Mouse (Mus musculus) layer of hippocampus, adult 8-10 months (tissue): ENCODE measurements around the gene Igf2bp2. TPM values are rescaled to one million over a fixed set of nuclear protein-coding genes. Genes with fewer than 3 reads are reported as not detected.

ENCODE experiments used
- DNase-seq, 2 experiments: peaks; one replicate each; pipeline ENCODE4 v3.0.0; 2022; ENCODE audit warnings: low spot score in 2 of 2
- total RNA-seq, 4 experiments: library from RNA; stranded (reverse); gene quantifications; 2 replicates each; pipeline ENCODE4 v1.2.4; 2022

The Igf2bp2 gene
- total RNA-seq, 4 experiments from 2014 or later, result 0.06 to 0.40 (median 0.39) TPM; not detected in 1

- DNase-seq, result no peak
Measured at GRCm38 (mm10) chr16:22106012-22106584, 57.0 kb downstream of the Igf2bp2 start.

GRCm38 (mm10) chr16:22100067-22100466 is 63.0 kb downstream of the Igf2bp2 start:
- no peak for DNase-seq

GRCm38 (mm10) chr16:22097659-22098058 is 65.4 kb downstream of the Igf2bp2 start:
- DNase-seq, result no peak

DNA sequence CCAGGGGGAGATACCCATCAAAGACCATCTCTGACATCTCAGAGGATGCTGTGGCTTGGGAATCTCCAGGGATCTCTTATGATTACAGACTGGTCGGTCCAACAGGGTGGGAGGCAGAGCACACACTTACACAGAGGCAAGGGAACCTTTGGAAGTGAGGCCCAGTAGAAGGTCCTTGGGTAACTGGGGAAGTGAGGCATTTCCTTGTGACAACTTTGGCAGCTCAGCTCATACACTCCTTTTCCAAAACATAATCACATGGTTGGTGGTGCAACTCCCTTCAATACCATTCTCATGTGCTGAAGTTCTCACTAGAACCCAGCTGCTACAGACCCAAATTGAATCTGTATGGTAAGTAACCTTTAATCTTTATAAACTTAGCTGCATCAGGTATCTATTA is 67.3 kb downstream of the Igf2bp2 start:
- no peak for DNase-seq

DNA sequence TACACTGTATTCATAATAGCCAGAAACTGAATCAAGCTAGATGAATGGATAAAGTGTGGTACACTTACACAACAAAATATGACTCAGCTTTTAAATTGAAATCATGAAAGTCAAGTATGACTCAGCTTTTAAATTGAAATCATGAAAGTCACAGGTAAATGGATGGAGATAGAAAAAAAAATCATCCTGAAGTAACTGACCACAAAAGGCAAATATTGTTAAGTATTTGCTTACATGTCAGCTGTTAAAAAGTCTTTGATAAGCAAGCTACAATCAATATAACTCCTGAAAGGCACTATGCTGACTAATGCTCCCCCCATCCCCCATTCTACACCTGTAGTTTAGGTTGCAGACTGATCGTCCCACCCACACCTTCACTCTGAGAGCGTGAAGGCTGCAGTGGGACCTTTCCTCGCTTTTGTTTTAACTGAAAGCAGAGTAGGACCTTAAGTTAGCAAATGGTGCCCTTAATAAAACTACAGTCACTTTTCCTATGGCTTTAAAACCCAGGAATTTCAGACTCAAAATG is 71.8 kb downstream of the Igf2bp2 start:
- DNase-seq, result no peak

GRCm38 (mm10) chr16:22085411-22085810 is 77.7 kb downstream of the Igf2bp2 start:
- no peak for DNase-seq

DNA sequence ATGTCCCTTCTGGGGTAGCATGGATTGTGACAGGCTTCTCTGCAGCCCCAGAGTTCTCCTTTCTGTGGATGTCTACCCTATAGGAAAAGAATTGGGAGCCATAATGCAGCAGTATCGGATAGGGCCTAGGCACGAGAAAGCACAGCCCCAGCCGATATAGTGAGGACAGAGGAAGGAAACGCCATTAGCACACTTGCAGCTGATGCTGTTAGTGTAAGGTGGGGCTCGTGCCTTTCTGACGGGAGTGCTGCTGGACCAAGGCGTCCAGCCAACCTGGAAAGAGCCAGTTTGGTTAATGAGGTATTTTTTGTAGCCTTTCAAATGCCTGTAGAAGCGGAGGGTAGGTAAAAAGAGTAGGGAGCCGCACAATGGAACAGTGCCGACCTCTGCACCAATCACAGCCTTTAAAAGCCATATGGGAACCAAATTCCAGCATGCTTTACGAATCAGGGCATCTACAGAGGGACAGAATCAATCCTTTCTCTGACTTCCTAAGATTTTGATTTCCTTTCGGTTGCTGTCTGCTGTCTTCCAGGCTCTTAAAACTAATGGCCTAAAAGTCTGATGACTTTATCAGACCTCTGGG is 82.9 kb downstream of the Igf2bp2 start:
- no peak for DNase-seq

DNA sequence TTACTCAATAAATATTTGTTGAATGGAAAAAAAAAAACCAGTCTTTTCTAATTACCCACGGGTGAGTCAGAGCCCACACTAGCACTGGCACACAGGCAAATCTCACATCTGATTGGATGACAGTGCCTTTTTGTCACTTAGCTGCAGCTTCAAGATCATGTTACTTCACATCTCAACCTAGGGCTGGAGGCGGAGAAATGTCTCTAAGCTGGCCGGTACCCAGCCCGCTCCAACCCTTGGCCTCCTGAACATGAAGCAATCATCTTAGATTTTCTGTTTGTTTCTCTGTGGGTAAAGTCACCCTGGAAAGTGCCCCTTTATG is 86.5 kb downstream of the Igf2bp2 start:
- no peak for DNase-seq

DNA sequence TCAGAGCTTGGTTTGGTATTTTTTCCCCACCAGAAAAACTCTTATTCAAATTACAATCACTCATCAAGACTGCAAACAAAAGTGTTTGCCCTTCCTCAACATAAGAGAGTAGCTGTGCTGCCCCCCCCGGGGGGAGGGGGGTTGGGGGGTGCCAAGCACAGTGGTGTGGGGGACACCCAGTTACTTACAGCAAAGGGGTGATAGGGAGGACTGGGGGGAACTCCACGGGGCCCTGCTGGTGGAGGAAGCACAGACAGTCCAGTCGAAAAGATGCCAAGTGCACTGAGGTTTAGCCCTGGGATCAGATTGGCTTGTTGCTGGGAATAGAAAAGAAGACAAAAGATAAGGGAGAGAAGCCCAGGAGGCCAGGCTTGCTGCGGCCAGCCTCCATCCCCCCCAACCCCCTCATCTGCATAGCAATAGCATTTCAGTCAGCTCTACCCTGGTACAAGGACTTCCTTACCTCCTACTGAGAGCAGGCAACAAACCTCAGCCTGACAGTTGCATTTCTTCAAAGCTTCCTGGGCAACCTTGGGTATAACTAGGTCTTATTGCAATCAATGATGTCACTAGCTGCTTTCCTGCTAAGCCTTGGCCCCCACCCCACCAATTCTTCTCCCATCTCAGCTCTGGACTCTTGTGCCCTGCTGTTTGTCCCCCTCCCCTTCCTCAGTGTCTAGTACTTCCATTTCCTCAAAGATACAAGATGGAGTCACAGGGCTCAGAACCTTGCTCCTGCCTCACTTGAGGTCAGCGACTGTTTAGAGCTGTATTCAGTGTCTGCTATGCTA is 87.1 kb downstream of the Igf2bp2 start:
- no peak for DNase-seq

- DNase-seq, result no peak
Measured at GRCm38 (mm10) chr16:22075067-22075466, 88.0 kb downstream of the Igf2bp2 start.

DNA sequence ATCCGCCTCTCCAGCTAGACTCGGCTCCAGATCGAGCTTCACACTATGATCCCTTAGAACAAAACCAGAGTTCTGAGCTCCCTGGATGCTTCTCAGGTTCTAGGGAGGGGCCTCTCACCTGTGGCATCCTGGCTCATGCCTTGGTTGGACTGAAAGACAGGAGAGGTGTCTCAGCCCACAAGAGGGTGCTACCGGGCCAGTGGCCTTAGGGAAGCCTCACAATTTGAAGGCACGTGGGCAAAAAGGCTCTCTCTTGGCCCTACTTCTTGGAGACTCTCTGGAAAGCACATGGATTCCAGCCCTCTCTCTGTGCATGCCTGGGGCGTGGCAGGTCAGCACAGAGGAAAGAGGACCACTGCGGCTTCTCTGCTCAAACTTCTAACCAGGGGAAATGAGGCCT is 91.7 kb downstream of the Igf2bp2 start:
- DNase-seq, result no peak

DNA sequence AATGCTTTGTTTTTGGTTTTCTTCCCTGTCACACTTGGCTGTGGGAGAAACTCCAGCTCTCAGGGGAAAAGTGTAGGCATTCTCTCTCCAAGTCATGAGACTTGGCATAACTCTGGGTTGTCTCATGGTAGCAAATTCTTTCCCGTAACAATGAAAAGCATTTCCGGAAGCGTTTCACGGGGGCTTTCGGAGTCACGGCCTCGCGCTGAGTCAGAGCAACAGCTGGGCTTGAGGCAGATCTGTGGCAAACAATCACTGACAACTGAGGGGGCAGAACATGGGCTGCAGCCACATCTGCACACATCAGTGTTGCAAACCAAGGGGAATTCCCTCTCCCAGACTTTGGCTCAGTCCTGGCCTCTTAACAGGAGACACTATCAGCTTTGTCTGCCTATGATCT is 95.7 kb downstream of the Igf2bp2 start:
- DNase-seq, result no peak

DNA sequence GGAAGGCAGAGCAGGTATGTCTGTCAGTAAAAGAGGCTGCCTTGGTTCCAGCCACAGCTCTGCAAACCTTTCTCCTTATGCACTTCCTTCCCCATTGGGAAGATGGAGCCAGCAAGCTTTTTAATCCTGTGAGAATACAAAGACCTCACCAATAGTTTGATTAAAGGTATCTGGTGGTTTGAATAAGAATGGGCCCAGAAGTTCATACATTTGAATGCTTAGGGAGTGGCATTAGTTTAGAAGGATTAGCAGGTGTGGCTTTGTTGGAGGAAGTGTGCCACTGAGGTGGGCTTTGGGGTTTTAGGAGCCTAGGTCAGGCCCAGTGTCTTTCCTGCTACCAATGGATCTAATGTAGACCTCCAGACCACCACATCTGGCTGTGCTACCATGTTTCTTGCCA is 97.6 kb downstream of the Igf2bp2 start:
- no peak for DNase-seq

DNA sequence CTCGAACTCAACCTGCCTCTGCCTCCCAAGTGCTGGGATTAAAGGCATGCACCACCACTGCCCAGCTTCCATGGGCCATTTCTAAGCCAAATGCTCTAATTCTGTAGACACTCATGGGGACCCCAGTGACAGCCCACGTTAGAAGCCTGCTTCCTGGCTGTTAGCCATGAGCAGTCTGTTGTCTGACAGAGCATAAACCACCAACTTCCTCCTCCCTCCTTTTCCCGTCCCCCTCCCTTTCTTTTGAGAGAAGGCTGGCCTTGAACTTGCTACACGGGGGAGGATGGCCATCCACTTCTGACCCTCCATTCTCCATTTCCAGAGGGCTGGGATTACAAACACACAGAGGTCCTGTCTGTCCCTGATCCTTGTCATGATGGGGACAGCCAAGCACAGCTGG is 100.8 kb downstream of the Igf2bp2 start:
- no peak for DNase-seq

DNA sequence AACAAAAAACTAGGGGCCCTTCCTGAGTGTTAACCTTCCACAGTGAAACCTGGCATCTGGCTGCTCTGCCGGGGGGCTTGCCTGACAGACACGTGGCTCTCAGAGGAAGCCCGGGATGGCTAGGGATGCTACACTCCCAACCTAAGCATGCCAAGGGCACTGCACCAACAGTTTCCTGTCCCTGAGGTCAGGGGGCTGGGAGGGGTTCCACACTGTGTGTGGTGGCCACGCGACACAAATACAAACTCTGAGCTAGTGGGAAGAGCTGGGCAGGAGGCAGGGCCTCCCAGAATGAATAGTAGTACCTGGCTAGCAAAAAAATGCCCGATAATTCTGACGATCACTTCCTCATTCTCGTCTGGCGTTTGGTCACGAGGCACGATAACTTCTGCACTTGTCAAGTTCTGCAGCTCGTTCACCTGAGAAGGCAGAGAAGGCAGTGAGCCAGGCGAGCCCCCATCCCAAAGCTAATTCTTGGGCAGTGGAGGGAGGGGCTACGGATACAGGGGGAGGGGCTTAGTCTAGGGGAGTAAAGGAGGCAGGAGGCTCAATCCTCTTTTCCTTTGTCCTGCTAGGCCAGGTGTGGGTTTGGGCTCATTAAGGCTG is 101.4 kb downstream of the Igf2bp2 start:
- no peak for DNase-seq

DNA sequence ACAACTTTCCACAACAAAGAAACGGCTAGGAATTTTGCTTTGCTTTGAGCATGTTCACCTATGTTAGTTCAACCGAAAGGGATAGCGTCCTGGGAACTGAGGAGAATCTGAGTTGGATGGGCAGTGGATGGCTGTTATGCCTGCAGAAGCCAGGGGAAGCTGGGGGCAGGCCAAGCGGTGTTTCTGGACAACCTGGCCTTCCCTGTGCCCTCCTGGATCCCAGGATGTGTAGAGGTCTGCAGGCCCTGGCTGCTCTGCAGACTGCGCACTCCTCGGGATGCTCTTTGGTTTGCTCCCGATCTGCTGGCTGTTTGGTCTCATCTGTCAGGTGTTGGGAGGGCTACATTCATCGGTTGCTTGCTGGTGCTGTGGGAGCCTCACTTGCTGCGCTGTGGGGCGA is 102.7 kb downstream of the Igf2bp2 start:
- no peak for DNase-seq

DNA sequence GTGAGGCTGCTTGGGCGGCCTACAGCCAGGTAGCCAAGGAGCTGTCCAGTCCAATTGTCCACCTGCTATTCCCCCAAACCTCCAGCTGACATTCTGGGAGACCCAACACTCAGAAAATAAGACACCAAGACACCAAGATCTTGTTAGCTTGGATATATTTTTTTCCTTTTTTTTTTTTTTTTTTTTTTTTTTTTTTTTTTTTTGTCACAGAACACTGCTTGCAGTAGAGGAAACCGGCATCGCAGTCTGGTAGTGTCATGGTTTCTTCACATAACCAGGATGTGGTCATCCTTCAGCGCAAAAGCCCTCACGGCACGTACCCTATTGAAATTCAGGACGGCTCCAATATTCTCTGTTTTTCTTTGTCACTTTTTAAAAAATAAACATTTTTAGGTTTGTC is 104.2 kb downstream of the Igf2bp2 start:
- DNase-seq, result no peak

DNA sequence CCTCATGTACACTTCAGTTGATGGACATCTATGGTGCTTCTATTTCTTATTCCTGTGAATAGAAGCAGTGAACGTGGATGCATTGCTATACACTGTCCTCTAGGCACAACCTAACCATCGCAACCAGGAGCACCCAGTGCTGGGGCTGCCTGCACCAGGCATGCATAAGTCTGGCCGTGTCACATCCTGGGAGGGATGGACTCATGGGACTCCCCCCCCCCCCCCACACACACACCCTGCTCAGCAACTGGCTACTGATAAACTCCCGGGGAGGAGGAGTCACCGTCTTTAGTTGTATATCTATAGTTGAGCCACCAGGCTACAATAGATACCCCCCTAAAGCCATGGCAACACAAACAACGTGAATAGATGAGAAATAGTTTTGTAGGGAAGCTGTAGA is 105.6 kb downstream of the Igf2bp2 start:
- DNase-seq, result no peak

GRCm38 (mm10) chr16:22053411-22053810 is 109.7 kb downstream of the Igf2bp2 start:
- no peak for DNase-seq

GRCm38 (mm10) chr16:22046739-22047366 is 116.2 kb downstream of the Igf2bp2 start:
- DNase-seq, result no peak

GRCm38 (mm10) chr16:22045930-22046329 is 117.2 kb downstream of the Igf2bp2 start:
- DNase-seq, result no peak

DNA sequence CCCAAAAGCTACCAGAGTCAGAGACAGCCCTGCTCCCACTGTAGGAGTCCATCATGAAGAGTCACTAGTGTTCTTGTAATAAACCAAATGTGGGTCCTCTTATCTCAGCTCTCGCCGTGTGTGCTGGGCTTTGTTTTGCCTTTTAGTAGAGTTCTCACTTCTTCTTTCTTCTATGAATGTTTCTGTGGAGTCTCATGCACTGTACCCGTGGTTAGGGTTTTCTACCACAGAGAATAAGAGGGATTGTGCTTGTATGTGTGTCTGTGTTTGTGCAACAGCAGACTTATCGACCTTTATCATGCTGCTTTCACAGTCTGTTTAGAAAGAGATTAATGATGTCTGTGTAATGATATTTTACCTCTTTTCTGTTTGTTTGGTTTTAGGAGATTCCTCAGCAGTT is 119.3 kb downstream of the Igf2bp2 start:
- DNase-seq, result no peak
